Mouse (Mus musculus) liver, adult 2 months (tissue): Measurements from ENCODE around the gene Fank1.

Source experiments
- CTCF ChIP-seq: fragments of 200-500 bp; IDR thresholded peaks from 2 replicates; pipeline ENCODE4 v1.5.1; 2011; ENCODE audit warnings: low read depth, low read length, control low read depth
- POLR2A ChIP-seq: fragments of 200-500 bp; IDR thresholded peaks from 2 replicates; pipeline ENCODE4 v1.6.1; 2011; ENCODE audit warnings: low read length, control low read depth; ENCODE audit not compliant: insufficient read depth; ENCODE audit errors: extremely low read depth

DNA sequence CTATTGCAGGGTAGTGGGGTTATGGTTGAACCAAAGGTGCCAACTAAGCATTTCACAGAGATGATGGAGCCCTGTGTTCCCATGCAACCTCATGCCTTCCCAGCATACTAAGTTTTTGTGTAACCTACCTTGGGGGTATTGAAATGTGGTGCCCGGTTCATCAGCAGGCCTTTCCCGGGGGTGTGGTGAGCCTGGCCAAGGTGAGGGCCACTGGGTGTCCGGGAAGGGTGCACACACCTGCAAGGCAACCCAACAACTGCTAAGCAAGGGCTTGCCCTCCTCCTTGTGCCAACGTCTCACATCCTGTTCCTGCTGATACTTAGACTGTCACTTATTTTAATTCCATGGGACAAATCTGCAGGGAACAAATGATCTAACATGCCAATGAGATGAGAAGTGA, 132.3 kb downstream of the Fank1 start:
- TF ChIP-seq CTCF, result no peak
- TF ChIP-seq POLR2A, result no peak
